Mouse (Mus musculus): ENCODE measurements around the gene 4930415O20Rik. TPM values are rescaled to one million over a fixed set of nuclear protein-coding genes. Genes with fewer than 3 reads are reported as not detected.
"Not testable (repeated sequence)": the region's sequence is repeated elsewhere in the genome, so short reads cannot be mapped to it uniquely, and the experiment has no call there.

The 4930415O20Rik gene
- polyA plus RNA-seq, 1 experiment = not detected

GRCm38 (mm10) chr15:98585421-98585820 lies 14.6 kb downstream of the 4930415O20Rik start:
- no peak overlapping the region for H3K4me3 ChIP-seq (ENCODE audit: insufficient read depth, low read length)
- no peak overlapping the region for H3K27ac ChIP-seq (ENCODE audit: insufficient read depth, low read depth, low read length)
- H3K4me1 ChIP-seq (ENCODE audit: control insufficient read depth, insufficient read depth, low read length) = no peaks in the 10 kb centered on the region
- no peak for TF ChIP-seq POLR2A (IDR thresholded peaks at IDR 0.05; ENCODE audit: borderline replicate concordance, low read depth, low read length)
- no peak for TF ChIP-seq CTCF (IDR thresholded peaks at IDR 0.05; ENCODE audit: low read depth, low read length)

- H3K4me3 ChIP-seq (ENCODE audit: insufficient read depth, low read length); H3K4me1 ChIP-seq (ENCODE audit: control insufficient read depth, insufficient read depth, low read length); H3K27ac ChIP-seq (ENCODE audit: insufficient read depth, low read depth, low read length): not testable (repeated sequence)
Observed at GRCm38 (mm10) chr15:98586141-98586540, 15.3 kb downstream of the 4930415O20Rik start.

GRCm38 (mm10) chr15:98587751-98588150 lies 16.9 kb downstream of the 4930415O20Rik start:
- H3K27ac ChIP-seq (ENCODE audit: insufficient read depth, low read depth, low read length) = no peak overlapping the region
- H3K4me3 ChIP-seq (ENCODE audit: insufficient read depth, low read length) = no peak overlapping the region
- TF ChIP-seq POLR2A (IDR thresholded peaks at IDR 0.05; ENCODE audit: borderline replicate concordance, low read depth, low read length) = no peak
- no peak for TF ChIP-seq CTCF (IDR thresholded peaks at IDR 0.05; ENCODE audit: low read depth, low read length)
- H3K4me1 ChIP-seq (ENCODE audit: control insufficient read depth, insufficient read depth, low read length) = no peaks in the 10 kb centered on the region

GRCm38 (mm10) chr15:98589640-98590336 lies 19.0 kb downstream of the 4930415O20Rik start:
- no peak for TF ChIP-seq POLR2A (IDR thresholded peaks at IDR 0.05; ENCODE audit: borderline replicate concordance, low read depth, low read length)
- no peak for TF ChIP-seq CTCF (IDR thresholded peaks at IDR 0.05; ENCODE audit: low read depth, low read length)
- Histone ChIP-seq H3K4me1 (ENCODE audit: control insufficient read depth, insufficient read depth, low read length) (no peaks in the 10 kb centered on the region), H3K27ac (ENCODE audit: insufficient read depth, low read depth, low read length) (no peak overlapping the region), H3K4me3 (ENCODE audit: insufficient read depth, low read length) (no peak overlapping the region)

- H3K27ac ChIP-seq (ENCODE audit: insufficient read depth, low read depth, low read length) = no peak overlapping the region
- H3K4me3 ChIP-seq (ENCODE audit: insufficient read depth, low read length) = no peak overlapping the region
- H3K4me1 ChIP-seq (ENCODE audit: control insufficient read depth, insufficient read depth, low read length) = no peaks in the 10 kb centered on the region
- TF ChIP-seq POLR2A (IDR thresholded peaks at IDR 0.05; ENCODE audit: borderline replicate concordance, low read depth, low read length) (no peak), CTCF (IDR thresholded peaks at IDR 0.05; ENCODE audit: low read depth, low read length) (no peak)
Observed at GRCm38 (mm10) chr15:98591396-98591795, 20.6 kb downstream of the 4930415O20Rik start.

GRCm38 (mm10) chr15:98594193-98594592 lies 23.4 kb downstream of the 4930415O20Rik start:
- Histone ChIP-seq H3K27ac (ENCODE audit: insufficient read depth, low read depth, low read length) (no peak overlapping the region), H3K4me3 (ENCODE audit: insufficient read depth, low read length) (no peak overlapping the region), H3K4me1 (ENCODE audit: control insufficient read depth, insufficient read depth, low read length) (no peaks in the 10 kb centered on the region)
- no peak for TF ChIP-seq CTCF (IDR thresholded peaks at IDR 0.05; ENCODE audit: low read depth, low read length)
- no peak for TF ChIP-seq POLR2A (IDR thresholded peaks at IDR 0.05; ENCODE audit: borderline replicate concordance, low read depth, low read length)

GRCm38 (mm10) chr15:98595049-98595448 lies 24.2 kb downstream of the 4930415O20Rik start:
- H3K27ac ChIP-seq (ENCODE audit: insufficient read depth, low read depth, low read length) = no peak overlapping the region
- H3K4me3 ChIP-seq (ENCODE audit: insufficient read depth, low read length) = no peak overlapping the region
- TF ChIP-seq CTCF (IDR thresholded peaks at IDR 0.05; ENCODE audit: low read depth, low read length) (no peak), POLR2A (IDR thresholded peaks at IDR 0.05; ENCODE audit: borderline replicate concordance, low read depth, low read length) (no peak)
- H3K4me1 ChIP-seq (ENCODE audit: control insufficient read depth, insufficient read depth, low read length) = no peaks in the 10 kb centered on the region

- TF ChIP-seq POLR2A (IDR thresholded peaks at IDR 0.05; ENCODE audit: borderline replicate concordance, low read depth, low read length) = no peak
- TF ChIP-seq CTCF (IDR thresholded peaks at IDR 0.05; ENCODE audit: low read depth, low read length) = no peak
- no peak overlapping the region for H3K4me3 ChIP-seq (ENCODE audit: insufficient read depth, low read length)
Observed at GRCm38 (mm10) chr15:98596609-98597008, 25.8 kb downstream of the 4930415O20Rik start.

GRCm38 (mm10) chr15:98600036-98600709 lies 29.4 kb downstream of the 4930415O20Rik start:
- TF ChIP-seq POLR2A (IDR thresholded peaks at IDR 0.05; ENCODE audit: borderline replicate concordance, low read depth, low read length) (no peak), CTCF (IDR thresholded peaks at IDR 0.05; ENCODE audit: low read depth, low read length) (no peak)
- Histone ChIP-seq H3K27ac (ENCODE audit: insufficient read depth, low read depth, low read length) (no peak overlapping the region), H3K4me1 (ENCODE audit: control insufficient read depth, insufficient read depth, low read length) (no peaks in the 10 kb centered on the region), H3K4me3 (ENCODE audit: insufficient read depth, low read length) (no peak overlapping the region)

More at GRCm38 (mm10) chr15:98596609-98597008, 25.8 kb downstream of the 4930415O20Rik start:
- H3K27ac ChIP-seq (ENCODE audit: insufficient read depth, low read depth, low read length) = no peak overlapping the region
- no peaks in the 10 kb centered on the region for H3K4me1 ChIP-seq (ENCODE audit: control insufficient read depth, insufficient read depth, low read length)

- Histone ChIP-seq H3K4me1 (ENCODE audit: control insufficient read depth, insufficient read depth, low read length) (no peaks in the 10 kb centered on the region), H3K27ac (ENCODE audit: insufficient read depth, low read depth, low read length) (no peak overlapping the region), H3K4me3 (ENCODE audit: insufficient read depth, low read length) (no peak overlapping the region)
Observed at GRCm38 (mm10) chr15:98601832-98602190, 31.0 kb downstream of the 4930415O20Rik start.

More at GRCm38 (mm10) chr15:98601832-98602190, 31.0 kb downstream of the 4930415O20Rik start:
- TF ChIP-seq CTCF (IDR thresholded peaks at IDR 0.05; ENCODE audit: low read depth, low read length) = no peak
- no peak for TF ChIP-seq POLR2A (IDR thresholded peaks at IDR 0.05; ENCODE audit: borderline replicate concordance, low read depth, low read length)
